Comparison of ENCODE assay signal across 8 mouse cellular contexts in genomic region chr8:123832757-123833156, GRCm38 (mm10). TPM values are rescaled to one million over a fixed set of nuclear protein-coding genes. Genes with fewer than 3 reads are reported as not detected.
DNase-seq lines count a peak whose midpoint lies in the region; ATAC-seq lines count a peak whose summit lies in the region.

No protein-coding gene starts in this region.

- no peak overlapping the region for H3K4me2 ChIP-seq in heart, embryonic 12.5 days

- no peak for ATAC-seq in heart, embryonic 12.5 days (ENCODE audit: insufficient number of reproducible peaks, low FRiP score)
- ATAC-seq in frontal cortex, adult (ENCODE audit: low TSS enrichment), result no peak

- no peak overlapping the region for H3K27ac ChIP-seq in heart, embryonic 12.5 days (ENCODE audit: poor library complexity, severe bottlenecking)
- no peak overlapping the region for H3K27ac ChIP-seq in embryonic facial prominence, embryonic 10.5 days (replicated peaks)

- no peaks in the 10 kb centered on the region for H3K9me3 ChIP-seq in heart, embryonic 12.5 days (replicated peaks)
- H3K9me3 ChIP-seq in embryonic facial prominence, embryonic 10.5 days, result no peaks in the 10 kb centered on the region

- H3K27me3 ChIP-seq in heart, embryonic 12.5 days (replicated peaks), result no peaks in the 10 kb centered on the region
- no peaks in the 10 kb centered on the region for H3K27me3 ChIP-seq in embryonic facial prominence, embryonic 10.5 days (replicated peaks; ENCODE audit: low read depth, poor library complexity, severe bottlenecking)

- whole genome bisulfite sequencing in heart, embryonic 12.5 days, result 97% methylated on average over 4 of the region's 4 CpGs
- WGBS in embryonic facial prominence, embryonic 10.5 days, result 95% methylated on average over 4 of the region's 4 CpGs

- H3K9ac ChIP-seq in heart, embryonic 12.5 days, result no peak overlapping the region

- H3K4me3 ChIP-seq in heart, embryonic 12.5 days, result no peak overlapping the region
- no peak overlapping the region for H3K4me3 ChIP-seq in embryonic facial prominence, embryonic 10.5 days

- DNase-seq in heart, adult 11 months, result peak; percentile 91
- peak; percentile 39 to 51 for DNase-seq in urinary bladder, adult 18-20 months (ENCODE audit: low spot score in 2 of 2)
- DNase-seq in urinary bladder, postnatal 10 days (ENCODE audit: low spot score), result no peak
- DNase-seq in embryonic facial prominence, embryonic 10.5 days (ENCODE audit: low spot score), result peak; percentile 52
- peak; percentile 63 to 66 for DNase-seq in kidney, postnatal 4 days
- DNase-seq in spleen, postnatal 14 days (ENCODE audit: low spot score in 2 of 2), result peak; percentile 34 to 44

- H3K36me3 ChIP-seq in heart, embryonic 12.5 days, result peaks cover 91% of the 10 kb centered on the region
- peaks cover 100% of the 10 kb centered on the region for H3K36me3 ChIP-seq in embryonic facial prominence, embryonic 10.5 days (replicated peaks)

- no peaks in the 10 kb centered on the region for H3K4me1 ChIP-seq in heart, embryonic 12.5 days (replicated peaks)
- no peaks in the 10 kb centered on the region for H3K4me1 ChIP-seq in embryonic facial prominence, embryonic 10.5 days

RNA-seq across cellular contexts. Expression of gene Rab4a, which starts 27.0 kb away (rescaled TPM):
- polyA plus RNA-seq in heart, embryonic 12.5 days (2016; fragmentation: Nextera tagmentation; extraction: Ambion mirVana), result 42.3 and 47.2 TPM in 2 replicates
- polyA plus RNA-seq in embryonic facial prominence, embryonic 10.5 days (2016; fragmentation: Nextera tagmentation; extraction: Ambion mirVana), result 56.8 and 58.0 TPM in 2 replicates

RNA-seq across cellular contexts. Expression of gene Ccsap, which starts 27.3 kb away (rescaled TPM):
- polyA plus RNA-seq in heart, embryonic 12.5 days (2016; fragmentation: Nextera tagmentation; extraction: Ambion mirVana), result 3.3 and 4.1 TPM in 2 replicates
- polyA plus RNA-seq in embryonic facial prominence, embryonic 10.5 days (2016; fragmentation: Nextera tagmentation; extraction: Ambion mirVana), result 5.4 and 5.6 TPM in 2 replicates
